Mouse (Mus musculus) cortical plate, adult 2 months (tissue): ENCODE results near the gene Slc26a1.

Source experiments
- CTCF ChIP-seq: fragments of 200-500 bp; IDR thresholded peaks from 2 replicates; pipeline ENCODE4 v1.5.1; 2011; ENCODE audit warnings: mild to moderate bottlenecking, control low read depth, low read length; ENCODE audit not compliant: insufficient read depth; ENCODE audit errors: extremely low read depth
- POLR2A ChIP-seq: fragments of 200-500 bp; IDR thresholded peaks from 2 replicates; pipeline ENCODE4 v1.6.1; 2011; ENCODE audit warnings: mild to moderate bottlenecking, low read length, control low read depth; ENCODE audit not compliant: insufficient read depth; ENCODE audit errors: extremely low read depth

DNA sequence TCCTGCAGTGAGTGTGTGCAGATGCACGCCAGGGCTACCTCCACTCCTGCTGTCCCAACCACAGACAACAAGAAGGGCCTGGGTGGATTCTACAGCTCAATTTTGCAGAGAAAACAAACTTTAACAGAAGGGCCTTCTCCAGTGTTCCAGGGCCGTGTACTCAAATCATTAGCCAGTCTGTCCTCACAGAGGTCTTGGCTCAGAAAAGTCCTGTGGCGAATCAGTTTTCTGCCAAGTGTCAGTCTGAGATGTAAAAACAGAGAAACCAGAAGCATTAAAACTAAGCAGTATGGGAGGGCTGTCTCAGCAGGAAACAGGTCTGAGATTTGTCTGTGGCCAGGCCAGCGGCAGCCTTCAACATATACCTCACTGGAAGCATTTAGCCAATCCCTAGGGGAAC is 42.7 kb upstream of the Slc26a1 start:
- TF ChIP-seq CTCF = no peak
- no peak for TF ChIP-seq POLR2A
